Mouse (Mus musculus) MEL (cell line): Measurements from ENCODE around the gene Kcnc2.

Experiments
- CTCF ChIP-seq, 3 experiments: IDR thresholded peaks in 2 of 3; conservative IDR thresholded peaks in 1 of 3; 2 replicates each; pipeline ENCODE4 v1.5.1; 2011 to 2012; ENCODE audit warnings: low read length in 3 of 3, low read depth in 2 of 3, mild to moderate bottlenecking in 2 of 3, improper control_type of control experiment in 1 of 3, inconsistent platforms in 1 of 3, mixed read lengths in 1 of 3, moderate library complexity in 1 of 3; ENCODE audit not compliant: control insufficient read depth in 1 of 3, insufficient read depth in 1 of 3, poor library complexity in 1 of 3, severe bottlenecking in 1 of 3
- EP300 ChIP-seq, 2 experiments: IDR thresholded peaks; 2 replicates each; pipeline ENCODE4 v1.6.1; 2011; ENCODE audit warnings: improper control_type of control experiment in 2 of 2, low read length in 2 of 2, low read depth in 1 of 2, mild to moderate bottlenecking in 1 of 2
- GABPA ChIP-seq: IDR thresholded peaks from 2 replicates; pipeline ENCODE4 v1.6.1; 2012; ENCODE audit warnings: low read depth, mild to moderate bottlenecking, inconsistent platforms, low read length, improper control_type of control experiment, moderate library complexity
- POLR2AphosphoS2 ChIP-seq: IDR thresholded peaks from 2 replicates; pipeline ENCODE4 v1.6.1; 2011; ENCODE audit warnings: low read length, improper control_type of control experiment
- SIN3A ChIP-seq: IDR thresholded peaks from 2 replicates; pipeline ENCODE4 v1.6.1; 2012; ENCODE audit warnings: low read length, improper control_type of control experiment, inconsistent platforms

DNA sequence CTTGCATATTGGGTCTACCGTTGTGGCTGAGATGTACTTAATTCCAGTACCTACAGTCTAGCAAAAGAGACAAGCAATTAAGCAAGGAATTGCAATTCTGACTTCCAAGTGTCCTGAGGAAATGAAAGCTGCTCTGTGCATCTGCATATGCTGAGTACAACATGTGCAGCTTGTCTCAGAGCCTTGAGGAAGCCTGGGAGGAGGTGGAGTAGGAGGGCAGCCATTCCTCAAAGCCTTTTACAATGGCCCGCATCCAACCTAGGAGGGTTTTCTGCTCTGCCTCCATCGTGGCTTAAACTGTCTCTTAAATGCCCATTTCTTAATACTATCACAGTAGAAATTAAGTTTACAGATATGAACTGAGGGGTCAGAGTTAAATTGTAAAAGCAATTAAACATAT is 7.5 kb upstream of the Kcnc2 start:
- no peak for TF ChIP-seq EP300 (IDR thresholded peaks at IDR 0.05; ENCODE audit: low read depth in 1 of 2, low read length in 2 of 2)
- no peak for TF ChIP-seq POLR2AphosphoS2
- TF ChIP-seq SIN3A: no peak
- no peak for TF ChIP-seq GABPA
- no peak for TF ChIP-seq CTCF (IDR thresholded peaks at IDR 0.05 in 2 of 3, conservative IDR thresholded peaks at IDR 0.05 in 1 of 3; ENCODE audit: control insufficient read depth in 1 of 3, insufficient read depth in 1 of 3, low read depth in 2 of 3, low read length in 3 of 3, poor library complexity in 1 of 3, severe bottlenecking in 1 of 3)
